Mouse (Mus musculus): Measurements from ENCODE around the gene BC017158.

- TF ChIP-seq CTCF (IDR thresholded peaks at IDR 0.05) (no peak), EP300 (IDR thresholded peaks at IDR 0.05) (no peak)
Observed at GRCm38 (mm10) chr7:128319140-128319539, 21.2 kb upstream of the BC017158 start.

Measured in lung, postnatal 0 days (tissue).